Mouse (Mus musculus): ENCODE measurements around the gene Entpd3. TPM values are rescaled to one million over a fixed set of nuclear protein-coding genes. Genes with fewer than 3 reads are reported as not detected.

Gene Entpd3
- total RNA-seq (2023; ENCODE audit: inconsistent age), result not detected in 4 replicates

GRCm38 (mm10) chr9:120539662-120540251, at the start of gene Entpd3:
Gene Entpd3, plus strand, starts transcription at chr9:120539818.

GRCm38 (mm10) chr9:120492010-120492399, 47.6 kb upstream of the Entpd3 start, which contains the start of gene Eif1b:
Gene Eif1b, plus strand, starts transcription at chr9:120492232.

GRCm38 (mm10) chr9:120570741-120571592, 31.3 kb downstream of the Entpd3 start, which contains the start of gene Rpl14:
Gene Rpl14, plus strand, starts transcription at chr9:120571444.

Other genes starting within 250 kb of the Entpd3 start
- gene Myrip, start 238.3 kb upstream of the Entpd3 start, total RNA-seq (2023; ENCODE audit: inconsistent age), result not detected in 4 replicates
- 45.3 to 50.4 TPM (median 49.8 TPM) in 4 replicates for gene Eif1b, start 47.6 kb upstream of the Entpd3 start, total RNA-seq (2023; ENCODE audit: inconsistent age)
- gene Rpl14, start 31.6 kb downstream of the Entpd3 start, total RNA-seq (2023; ENCODE audit: inconsistent age), result 792 to 824 TPM (median 813 TPM) in 4 replicates